Mouse (Mus musculus): ENCODE data around the gene Tor1aip1.
A peak's percentile ranks its signal among the peaks of the same experiment; 100 is the strongest.
"Not testable (repeated sequence)": the region's sequence is repeated elsewhere in the genome, so short reads cannot be mapped to it uniquely, and the experiment has no call there.

Tor1aip1 gene

GRCm38 (mm10) chr1:156035930-156036737 is at the start of gene Tor1aip1:
Gene Tor1aip1, minus strand, starts transcription at chr1:156036480.
- peak; percentile 99 for DNase-seq (ENCODE audit: low spot score)

GRCm38 (mm10) chr1:156085770-156086169 is 49.5 kb upstream of the Tor1aip1 start:
- peak; percentile 88 for DNase-seq (ENCODE audit: low spot score)

- DNase-seq (ENCODE audit: low spot score), result no peak
Observed at GRCm38 (mm10) chr1:156084603-156085002, 48.3 kb upstream of the Tor1aip1 start.

GRCm38 (mm10) chr1:156077655-156078054 is 41.4 kb upstream of the Tor1aip1 start:
- DNase-seq (ENCODE audit: low spot score), result no peak

GRCm38 (mm10) chr1:156076474-156076873 is 40.2 kb upstream of the Tor1aip1 start:
- peak; percentile 23 for DNase-seq (ENCODE audit: low spot score)

GRCm38 (mm10) chr1:156074575-156074974 is 38.3 kb upstream of the Tor1aip1 start:
- no peak for DNase-seq (ENCODE audit: low spot score)

GRCm38 (mm10) chr1:156073169-156073821 is 37.0 kb upstream of the Tor1aip1 start:
- no peak for DNase-seq (ENCODE audit: low spot score)

GRCm38 (mm10) chr1:156070106-156070505 is 33.8 kb upstream of the Tor1aip1 start:
- no peak for DNase-seq (ENCODE audit: low spot score)

GRCm38 (mm10) chr1:156066133-156066532 is 29.9 kb upstream of the Tor1aip1 start:
- no peak for DNase-seq (ENCODE audit: low spot score)

- DNase-seq (ENCODE audit: low spot score), result no peak
Observed at GRCm38 (mm10) chr1:156062193-156062592, 25.9 kb upstream of the Tor1aip1 start.

- no peak for DNase-seq (ENCODE audit: low spot score)
Observed at GRCm38 (mm10) chr1:156058207-156058606, 21.9 kb upstream of the Tor1aip1 start.

GRCm38 (mm10) chr1:156046688-156047087 is 10.4 kb upstream of the Tor1aip1 start:
- DNase-seq (ENCODE audit: low spot score), result no peak

- DNase-seq (ENCODE audit: low spot score), result peak; percentile 27
Observed at GRCm38 (mm10) chr1:156044211-156044611, 7.9 kb upstream of the Tor1aip1 start.

- DNase-seq (ENCODE audit: low spot score), result peak; percentile 80
Observed at GRCm38 (mm10) chr1:156043027-156043426, 6.7 kb upstream of the Tor1aip1 start.

- no peak for DNase-seq (ENCODE audit: low spot score)
Observed at GRCm38 (mm10) chr1:156042481-156042880, 6.2 kb upstream of the Tor1aip1 start.

GRCm38 (mm10) chr1:156041451-156042241 is 5.4 kb upstream of the Tor1aip1 start:
- no peak for DNase-seq (ENCODE audit: low spot score)

GRCm38 (mm10) chr1:156040731-156041401 is 4.6 kb upstream of the Tor1aip1 start:
- DNase-seq (ENCODE audit: low spot score), result peak; percentile 93

- not testable (repeated sequence) for DNase-seq (ENCODE audit: low spot score)
Observed at GRCm38 (mm10) chr1:156039989-156040388, 3.7 kb upstream of the Tor1aip1 start.

GRCm38 (mm10) chr1:156037144-156037583 is 884 bp upstream of the Tor1aip1 start:
- no peak for DNase-seq (ENCODE audit: low spot score)

GRCm38 (mm10) chr1:156035269-156035929 is 881 bp downstream of the Tor1aip1 start, which contains the start of gene Tor1aip2:
Gene Tor1aip2, plus strand, starts transcription at chr1:156035403.
- peak; percentile 91 for DNase-seq (ENCODE audit: low spot score)

GRCm38 (mm10) chr1:156034661-156035060 is 1.6 kb downstream of the Tor1aip1 start:
- no peak for DNase-seq (ENCODE audit: low spot score)
